Mouse (Mus musculus): ENCODE data around the gene Nsun2. TPM values are rescaled to one million over a fixed set of nuclear protein-coding genes. Genes with fewer than 3 reads are reported as not detected.
A peak's percentile ranks its signal among the peaks of the same experiment; 100 is the strongest.
"Not testable (repeated sequence)": the region's sequence is repeated elsewhere in the genome, so short reads cannot be mapped to it uniquely, and the experiment has no call there.

Nsun2 gene
- polyA plus RNA-seq, 1 experiment from 2014 or later: 131 TPM

- ATAC-seq (ENCODE audit: low FRiP score, low TSS enrichment): no peak
- H3K9me3 ChIP-seq (ENCODE audit: low read length): no peaks in the 10 kb centered on the region
- no peaks in the 10 kb centered on the region for H3K36me3 ChIP-seq (ENCODE audit: insufficient read depth, low read length)
- no peak overlapping the region for H3K9ac ChIP-seq (replicated peaks; ENCODE audit: low read length)
- 77% methylated on average over 13 of the region's 13 CpGs for WGBS
- no peak overlapping the region for H3K27ac ChIP-seq (ENCODE audit: low read length)
- H3K27me3 ChIP-seq (ENCODE audit: insufficient read depth, low read length): no peaks in the 10 kb centered on the region
- no peak overlapping the region for H3K4me3 ChIP-seq (ENCODE audit: low read length)
- no peak overlapping the region for H3K4me2 ChIP-seq (replicated peaks; ENCODE audit: low read depth, low read length)
- 0 out of 2 replicates have a peak, but pooled peaks cover 9% of the 10 kb centered on the region for H3K4me1 ChIP-seq (ENCODE audit: insufficient read depth, low read length)
These were observed 25.9 kb downstream of the Nsun2 start for GRCm38 (mm10) chr13:69559291-69559961.

- ATAC-seq (ENCODE audit: low FRiP score, low TSS enrichment): no peak
- Histone ChIP-seq H3K4me2 (replicated peaks; ENCODE audit: low read depth, low read length) (no peak overlapping the region), H3K9ac (replicated peaks; ENCODE audit: low read length) (no peak overlapping the region), H3K27ac (ENCODE audit: low read length) (no peak overlapping the region), H3K36me3 (ENCODE audit: insufficient read depth, low read length) (no peaks in the 10 kb centered on the region), H3K9me3 (ENCODE audit: low read length) (no peaks in the 10 kb centered on the region), H3K27me3 (ENCODE audit: insufficient read depth, low read length) (no peaks in the 10 kb centered on the region), H3K4me3 (ENCODE audit: low read length) (no peak overlapping the region), H3K4me1 (ENCODE audit: insufficient read depth, low read length) (0 out of 2 replicates have a peak, but pooled peaks cover 9% of the 10 kb centered on the region)
- 68% methylated on average over 9 of the region's 9 CpGs for WGBS
These were observed 28.5 kb downstream of the Nsun2 start for GRCm38 (mm10) chr13:69562004-69562403.

- H3K27me3 ChIP-seq (ENCODE audit: insufficient read depth, low read length): no peaks in the 10 kb centered on the region
- no peak overlapping the region for H3K4me2 ChIP-seq (replicated peaks; ENCODE audit: low read depth, low read length)
- no peak overlapping the region for H3K9ac ChIP-seq (replicated peaks; ENCODE audit: low read length)
- H3K36me3 ChIP-seq (ENCODE audit: insufficient read depth, low read length): no peaks in the 10 kb centered on the region
- 36% methylated on average over 12 of the region's 12 CpGs for WGBS
- H3K4me3 ChIP-seq (ENCODE audit: low read length): no peak overlapping the region
- ATAC-seq (ENCODE audit: low FRiP score, low TSS enrichment): peak; percentile 87
- H3K4me1 ChIP-seq (ENCODE audit: insufficient read depth, low read length): 0 out of 2 replicates have a peak, but pooled peaks cover 9% of the 10 kb centered on the region
- H3K9me3 ChIP-seq (ENCODE audit: low read length): no peaks in the 10 kb centered on the region
- H3K27ac ChIP-seq (ENCODE audit: low read length): no peak overlapping the region
These were observed 29.4 kb downstream of the Nsun2 start for GRCm38 (mm10) chr13:69562654-69563574.

GRCm38 (mm10) chr13:69563905-69564304 lies 30.4 kb downstream of the Nsun2 start:
- no peak overlapping the region for H3K4me3 ChIP-seq (ENCODE audit: low read length)
- H3K9me3 ChIP-seq (ENCODE audit: low read length): no peaks in the 10 kb centered on the region
- H3K36me3 ChIP-seq (ENCODE audit: insufficient read depth, low read length): no peaks in the 10 kb centered on the region
- 0 out of 2 replicates have a peak, but pooled peaks cover 9% of the 10 kb centered on the region for H3K4me1 ChIP-seq (ENCODE audit: insufficient read depth, low read length)
- H3K4me2 ChIP-seq (replicated peaks; ENCODE audit: low read depth, low read length): no peak overlapping the region
- no peak overlapping the region for H3K27ac ChIP-seq (ENCODE audit: low read length)
- H3K27me3 ChIP-seq (ENCODE audit: insufficient read depth, low read length): no peaks in the 10 kb centered on the region
- H3K9ac ChIP-seq (replicated peaks; ENCODE audit: low read length): no peak overlapping the region
- no peak for ATAC-seq (ENCODE audit: low FRiP score, low TSS enrichment)
- 37% methylated on average over 3 of the region's 3 CpGs for WGBS

- no peak overlapping the region for H3K27ac ChIP-seq (ENCODE audit: low read length)
- H3K4me1 ChIP-seq (ENCODE audit: insufficient read depth, low read length): 0 out of 2 replicates have a peak, but pooled peaks cover 9% of the 10 kb centered on the region
- ATAC-seq (ENCODE audit: low FRiP score, low TSS enrichment): no peak
- no peaks in the 10 kb centered on the region for H3K36me3 ChIP-seq (ENCODE audit: insufficient read depth, low read length)
- H3K27me3 ChIP-seq (ENCODE audit: insufficient read depth, low read length): no peaks in the 10 kb centered on the region
- no peak overlapping the region for H3K4me2 ChIP-seq (replicated peaks; ENCODE audit: low read depth, low read length)
- no peaks in the 10 kb centered on the region for H3K9me3 ChIP-seq (ENCODE audit: low read length)
- no peak overlapping the region for H3K4me3 ChIP-seq (ENCODE audit: low read length)
- H3K9ac ChIP-seq (replicated peaks; ENCODE audit: low read length): no peak overlapping the region
These were observed 31.0 kb downstream of the Nsun2 start for GRCm38 (mm10) chr13:69564573-69564972.

GRCm38 (mm10) chr13:69565401-69565800 lies 31.9 kb downstream of the Nsun2 start:
- not testable (repeated sequence) for H3K27ac ChIP-seq (ENCODE audit: low read length); H3K27me3 ChIP-seq (ENCODE audit: insufficient read depth, low read length); H3K4me3 ChIP-seq (ENCODE audit: low read length); H3K36me3 ChIP-seq (ENCODE audit: insufficient read depth, low read length); ATAC-seq (ENCODE audit: low FRiP score, low TSS enrichment); H3K4me2 ChIP-seq (replicated peaks; ENCODE audit: low read depth, low read length); H3K9me3 ChIP-seq (ENCODE audit: low read length); H3K4me1 ChIP-seq (ENCODE audit: insufficient read depth, low read length); H3K9ac ChIP-seq (replicated peaks; ENCODE audit: low read length)
- WGBS: 92% methylated on average over 4 of the region's 4 CpGs

- 85% methylated on average over 9 of the region's 9 CpGs for WGBS
- Histone ChIP-seq H3K9me3 (ENCODE audit: low read length) (no peaks in the 10 kb centered on the region), H3K9ac (replicated peaks; ENCODE audit: low read length) (no peak overlapping the region), H3K4me2 (replicated peaks; ENCODE audit: low read depth, low read length) (no peak overlapping the region), H3K4me3 (ENCODE audit: low read length) (no peak overlapping the region), H3K36me3 (ENCODE audit: insufficient read depth, low read length) (no peaks in the 10 kb centered on the region), H3K27ac (ENCODE audit: low read length) (no peak overlapping the region), H3K27me3 (ENCODE audit: insufficient read depth, low read length) (no peaks in the 10 kb centered on the region), H3K4me1 (ENCODE audit: insufficient read depth, low read length) (no peaks in the 10 kb centered on the region)
- ATAC-seq (ENCODE audit: low FRiP score, low TSS enrichment): no peak
These were observed 35.7 kb downstream of the Nsun2 start for GRCm38 (mm10) chr13:69569201-69569600.

- no peak for ATAC-seq (ENCODE audit: low FRiP score, low TSS enrichment)
- Histone ChIP-seq H3K4me3 (ENCODE audit: low read length) (no peak overlapping the region), H3K27me3 (ENCODE audit: insufficient read depth, low read length) (no peaks in the 10 kb centered on the region), H3K9me3 (ENCODE audit: low read length) (no peaks in the 10 kb centered on the region), H3K27ac (ENCODE audit: low read length) (no peak overlapping the region), H3K4me1 (ENCODE audit: insufficient read depth, low read length) (no peaks in the 10 kb centered on the region), H3K36me3 (ENCODE audit: insufficient read depth, low read length) (no peaks in the 10 kb centered on the region), H3K9ac (replicated peaks; ENCODE audit: low read length) (no peak overlapping the region), H3K4me2 (replicated peaks; ENCODE audit: low read depth, low read length) (no peak overlapping the region)
- 89% methylated on average over 3 of the region's 3 CpGs for WGBS
These were observed 39.0 kb downstream of the Nsun2 start for GRCm38 (mm10) chr13:69572594-69572993.

GRCm38 (mm10) chr13:69576676-69577075 lies 43.1 kb downstream of the Nsun2 start:
- Histone ChIP-seq H3K4me2 (replicated peaks; ENCODE audit: low read depth, low read length) (no peak overlapping the region), H3K9me3 (ENCODE audit: low read length) (no peaks in the 10 kb centered on the region), H3K36me3 (ENCODE audit: insufficient read depth, low read length) (no peaks in the 10 kb centered on the region), H3K9ac (replicated peaks; ENCODE audit: low read length) (no peak overlapping the region), H3K27ac (ENCODE audit: low read length) (no peak overlapping the region), H3K4me3 (ENCODE audit: low read length) (no peak overlapping the region), H3K27me3 (ENCODE audit: insufficient read depth, low read length) (no peaks in the 10 kb centered on the region), H3K4me1 (ENCODE audit: insufficient read depth, low read length) (no peaks in the 10 kb centered on the region)
- ATAC-seq (ENCODE audit: low FRiP score, low TSS enrichment): no peak
- 66% methylated on average over 11 of the region's 11 CpGs for WGBS
